Mouse (Mus musculus) forebrain, embryonic 16.5 days (tissue): Measurements from ENCODE around the gene Gm2431. TPM values are rescaled to one million over a fixed set of nuclear protein-coding genes. Genes with fewer than 3 reads are reported as not detected.
"Not testable (repeated sequence)": the region's sequence is repeated elsewhere in the genome, so short reads cannot be mapped to it uniquely, and the experiment has no call there.

Experiments
- ATAC-seq: fragments of 200-750 bp; cut with Nextera tagmentation; 2 replicates; pipeline ENCODE4 v1.8.0; 2017; ENCODE audit warnings: mild to moderate bottlenecking, moderate library complexity
- H3K27ac ChIP-seq: fragments of 300-500 bp; sonication (generic); 2 replicates; pipeline ENCODE4 v1.5.1; 2014; ENCODE audit warnings: low read length, control low read depth
- H3K27me3 ChIP-seq: fragments of 300-500 bp; sonication (generic); replicated peaks from 2 replicates; pipeline ENCODE4 v1.6.1; 2014; ENCODE audit warnings: low read length; ENCODE audit not compliant: control insufficient read depth, insufficient read depth
- H3K36me3 ChIP-seq: fragments of 300-500 bp; sonication (generic); 2 replicates; pipeline ENCODE4 v1.6.1; 2014; ENCODE audit not compliant: control insufficient read depth, insufficient read depth
- H3K4me1 ChIP-seq: fragments of 300-500 bp; sonication (generic); replicated peaks from 2 replicates; pipeline ENCODE4 v1.6.1; 2014; ENCODE audit warnings: low read length; ENCODE audit not compliant: control insufficient read depth, insufficient read depth
- H3K4me2 ChIP-seq: fragments of 300-500 bp; sonication (generic); 2 replicates; pipeline ENCODE4 v1.6.1; 2014; ENCODE audit warnings: mild to moderate bottlenecking, low read length, control low read depth
- H3K4me3 ChIP-seq: fragments of 300-500 bp; sonication (generic); replicated peaks from 2 replicates; pipeline ENCODE4 v1.5.1; 2014; ENCODE audit warnings: mild to moderate bottlenecking, low read length, control low read depth
- H3K9ac ChIP-seq: fragments of 300-500 bp; sonication (generic); replicated peaks from 2 replicates; pipeline ENCODE4 v1.6.1; 2014; ENCODE audit warnings: low read depth, low read length, control low read depth
- H3K9me3 ChIP-seq: fragments of 300-500 bp; sonication (generic); 2 replicates; pipeline ENCODE4 v1.6.1; 2016; ENCODE audit warnings: low read length; ENCODE audit not compliant: control insufficient read depth
- whole genome bisulfite sequencing: fragments of 180-500 bp; shearing (Covaris S2); extraction: QIAGEN DNeasy Blood & Tissue Kit; methylation state at CpG from one replicate; pipeline ENCODE4 v1.1.7; 2014; 5-methylcytosine and 5-hydroxymethylcytosine counted together
- polyA plus RNA-seq: library from polyadenylated mRNA; unstranded; fragments of >200 nt; fragmentation: Nextera tagmentation; extraction: Ambion mirVana; gene quantifications from 2 replicates; pipeline ENCODE4 v1.2.1, GENCODE M21; 2015

Gm2431 gene
- polyA plus RNA-seq, 1 experiment from 2014 or later = not detected

GRCm38 (mm10) chr7:142229871-142230270 lies 28.3 kb downstream of the Gm2431 start, which contains the start of gene Krtap5-5:
Gene Krtap5-5, minus strand, starts transcription at chr7:142229971.
- ATAC-seq, H3K9ac ChIP-seq, H3K4me3 ChIP-seq, H3K27ac ChIP-seq, H3K9me3 ChIP-seq, H3K4me1 ChIP-seq, H3K27me3 ChIP-seq, H3K4me2 ChIP-seq, H3K36me3 ChIP-seq: not testable (repeated sequence)
- WGBS = 51% methylated on average over 3 of the region's 3 CpGs

DNA sequence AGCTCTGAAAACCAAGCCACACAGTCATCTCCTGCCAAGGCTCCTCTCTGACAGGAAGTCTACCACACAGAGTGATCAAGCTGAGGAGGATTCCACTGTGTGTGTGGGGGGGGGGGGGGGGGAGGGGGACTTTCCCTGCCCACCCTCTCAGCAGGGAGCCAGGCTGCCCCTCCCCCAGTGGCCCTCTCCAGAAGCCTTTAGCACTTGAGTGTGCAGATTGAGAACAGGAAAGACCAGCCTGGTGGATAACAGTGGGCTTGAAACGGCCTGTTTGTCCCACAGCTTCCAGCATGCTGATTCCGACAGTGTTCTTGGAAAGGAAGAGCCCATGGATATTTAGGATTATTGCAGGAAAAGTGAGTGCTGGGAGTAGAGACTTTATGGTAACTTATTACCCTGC lies 33.6 kb downstream of the Gm2431 start:
- WGBS = 60% methylated on average over 2 of the region's 2 CpGs
- no peaks in the 10 kb centered on the region for H3K9me3 ChIP-seq
- H3K4me2 ChIP-seq = no peak overlapping the region
- no peak overlapping the region for H3K9ac ChIP-seq
- H3K27me3 ChIP-seq = no peaks in the 10 kb centered on the region
- H3K4me1 ChIP-seq = no peaks in the 10 kb centered on the region
- no peak for ATAC-seq
- H3K27ac ChIP-seq = no peak overlapping the region
- H3K36me3 ChIP-seq = no peaks in the 10 kb centered on the region
- no peak overlapping the region for H3K4me3 ChIP-seq

DNA sequence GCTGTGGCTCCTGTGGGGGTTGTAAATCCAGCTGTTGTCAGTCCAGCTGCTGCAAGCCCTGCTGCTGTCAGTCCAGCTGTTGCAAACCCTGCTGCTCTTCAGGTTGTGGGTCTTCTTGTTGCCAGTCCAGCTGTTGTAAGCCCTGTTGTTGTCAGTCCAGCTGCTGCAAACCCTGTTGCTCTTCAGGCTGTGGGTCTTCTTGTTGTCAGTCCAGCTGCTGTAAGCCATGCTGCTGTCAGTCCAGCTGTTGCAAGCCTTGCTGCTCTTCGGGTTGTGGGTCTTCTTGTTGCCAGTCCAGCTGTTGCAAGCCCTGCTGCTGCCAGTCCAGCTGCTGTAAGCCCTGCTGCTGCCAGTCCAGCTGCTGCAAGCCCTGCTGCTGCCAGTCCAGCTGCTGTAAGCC lies 46.0 kb downstream of the Gm2431 start:
- not testable (repeated sequence) for H3K36me3 ChIP-seq, H3K4me2 ChIP-seq, H3K9me3 ChIP-seq, H3K27me3 ChIP-seq, H3K4me3 ChIP-seq, ATAC-seq, H3K27ac ChIP-seq, H3K9ac ChIP-seq, H3K4me1 ChIP-seq
- WGBS = 41% methylated on average over 1 of the region's 1 CpGs

- 70% methylated on average over 1 of the region's 1 CpGs for WGBS
- no peak within 1 kb of the TSS for H3K4me3 ChIP-seq
- no peaks in the 10 kb centered on the region for H3K9me3 ChIP-seq
- no peak for ATAC-seq
- H3K27me3 ChIP-seq = no peaks in the 10 kb centered on the region
- H3K36me3 ChIP-seq = no peaks in the 10 kb centered on the region
- no peaks in the 10 kb centered on the region for H3K4me1 ChIP-seq
- H3K9ac ChIP-seq = no peak within 1 kb of the TSS
- no peak within 1 kb of the TSS for H3K4me2 ChIP-seq
- H3K27ac ChIP-seq = no peak within 1 kb of the TSS
Measured at GRCm38 (mm10) chr7:142211559-142211958, 46.6 kb downstream of the Gm2431 start, which contains the start of gene Gm7579. Gene Gm7579, plus strand, starts transcription at chr7:142211859.

Other genes with a start within 250 kb of the Gm2431 start
- 53.2 and 54.2 TPM in 2 replicates for gene Mob2, start 197.3 kb downstream of the Gm2431 start, polyA plus RNA-seq
- gene Dusp8, start 162.5 kb downstream of the Gm2431 start, polyA plus RNA-seq = 84.9 and 98.7 TPM in 2 replicates
- gene Gm45618, start 137.6 kb downstream of the Gm2431 start, polyA plus RNA-seq = 0.34 TPM in 1 of 2 replicates, not detected in the other
- not detected in 2 replicates for gene Gm39115, start 122.3 kb downstream of the Gm2431 start, polyA plus RNA-seq
- gene Gm45337, start 113.7 kb downstream of the Gm2431 start, polyA plus RNA-seq = not detected in 2 replicates
- not detected in 2 replicates for gene Gm29735, start 101.2 kb downstream of the Gm2431 start, polyA plus RNA-seq
- gene Gm4553, start 92.6 kb downstream of the Gm2431 start, polyA plus RNA-seq = not detected in 2 replicates
- not detected in 2 replicates for gene Krtap5-2, start 82.3 kb downstream of the Gm2431 start, polyA plus RNA-seq
- not detected in 2 replicates for gene Gm10153, start 68.0 kb downstream of the Gm2431 start, polyA plus RNA-seq
- gene Krtap5-3, start 57.0 kb downstream of the Gm2431 start, polyA plus RNA-seq = not detected in 2 replicates
- not detected in 2 replicates for gene Gm7579, start 46.5 kb downstream of the Gm2431 start, polyA plus RNA-seq
- gene Krtap5-5, start 28.4 kb downstream of the Gm2431 start, polyA plus RNA-seq = not detected in 2 replicates
- not detected in 2 replicates for gene Gm40460, start 17.3 kb downstream of the Gm2431 start, polyA plus RNA-seq
- not detected in 2 replicates for gene Gm4559, start 16.0 kb upstream of the Gm2431 start, polyA plus RNA-seq
- gene Krtap5-1, start 38.8 kb upstream of the Gm2431 start, polyA plus RNA-seq = not detected in 2 replicates
- gene Krtap5-4, start 45.2 kb upstream of the Gm2431 start, polyA plus RNA-seq = not detected in 2 replicates
- gene Ifitm10, start 115.4 kb upstream of the Gm2431 start, polyA plus RNA-seq = 2.6 and 3.8 TPM in 2 replicates
- not detected in 2 replicates for gene Gm49369, start 124.3 kb upstream of the Gm2431 start, polyA plus RNA-seq
- gene Ctsd, start 129.7 kb upstream of the Gm2431 start, polyA plus RNA-seq = 203 and 208 TPM in 2 replicates
- not detected in 2 replicates for gene Syt8, start 176.5 kb upstream of the Gm2431 start, polyA plus RNA-seq
- 0.89 TPM in 1 of 2 replicates, not detected in the other for gene Tnni2, start 183.5 kb upstream of the Gm2431 start, polyA plus RNA-seq
- 3.5 and 5.5 TPM in 2 replicates for gene Lsp1, start 202.5 kb upstream of the Gm2431 start, polyA plus RNA-seq
- 0.73 and 1.2 TPM in 2 replicates for gene Tnnt3, start 240.5 kb upstream of the Gm2431 start, polyA plus RNA-seq